Mouse (Mus musculus): ENCODE data around the gene Olfr680-ps1.
"Not testable (repeated sequence)": the region's sequence is repeated elsewhere in the genome, so short reads cannot be mapped to it uniquely, and the experiment has no call there.

Olfr680-ps1 gene

DNA sequence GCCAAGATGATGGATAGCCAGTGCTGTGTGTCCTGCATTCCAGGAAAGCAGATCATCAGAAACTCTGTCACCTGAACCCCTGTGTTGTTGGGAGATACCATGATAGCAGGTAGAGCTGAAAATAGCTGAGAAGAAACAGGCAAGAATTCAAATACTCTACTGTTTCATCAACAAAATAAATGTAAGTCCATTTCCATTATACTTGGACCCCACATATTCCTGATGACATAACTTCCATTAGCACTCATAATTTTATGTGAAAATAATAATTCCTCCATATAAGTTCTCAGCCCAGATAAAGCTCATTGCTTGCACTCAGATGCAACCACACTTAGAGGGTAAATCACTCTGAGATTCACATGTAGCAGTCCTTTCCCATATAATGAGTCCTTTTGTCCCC is at the start of gene Olfr680-ps1:
Olfr680-ps1 (minus strand) TSS at position 101 of the 400 bp plus-strand sequence.
- not testable (repeated sequence) for DNase-seq

DNA sequence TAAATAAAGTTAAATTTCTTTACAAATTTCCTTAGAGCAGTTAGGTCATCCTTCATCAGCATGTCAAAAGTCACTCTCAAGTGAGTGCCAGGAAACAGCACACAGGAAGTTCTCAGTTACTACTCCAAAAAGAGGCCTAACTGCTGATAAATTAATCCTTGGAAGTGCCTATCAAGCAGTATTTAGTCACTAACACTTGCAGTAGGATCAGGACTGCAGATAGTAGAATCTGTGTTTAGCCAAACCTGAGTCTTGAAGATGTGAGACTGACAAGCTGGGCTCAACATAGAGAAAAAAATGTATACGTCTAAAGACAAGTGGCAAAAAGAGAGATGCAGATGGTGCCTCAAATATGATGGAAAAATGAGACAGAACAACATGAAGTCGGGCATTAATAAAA is 48.7 kb upstream of the Olfr680-ps1 start:
- no peak for DNase-seq

DNA sequence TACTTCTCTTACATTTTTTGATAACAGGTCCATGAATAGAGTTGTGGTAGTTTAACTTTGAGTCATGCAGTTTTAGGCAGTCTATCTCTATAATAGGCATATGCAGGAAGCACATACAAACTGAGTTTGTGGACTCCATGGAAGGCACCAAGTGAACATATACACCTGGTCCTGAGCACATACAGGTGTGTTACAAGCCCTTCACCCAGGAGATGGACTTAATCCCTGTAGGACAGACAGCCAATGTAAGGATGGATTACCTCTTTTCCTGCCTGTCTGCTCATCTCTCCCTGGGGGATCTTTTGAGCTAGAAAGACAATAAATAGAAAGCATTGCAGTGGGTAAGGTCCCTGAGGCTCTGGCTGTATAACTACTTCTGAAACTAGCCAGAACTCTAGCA is 23.9 kb upstream of the Olfr680-ps1 start, which contains the start of gene Olfr681:
Olfr681 (plus strand) TSS at position 301 of the 400 bp plus-strand sequence.
- no peak for DNase-seq

DNA sequence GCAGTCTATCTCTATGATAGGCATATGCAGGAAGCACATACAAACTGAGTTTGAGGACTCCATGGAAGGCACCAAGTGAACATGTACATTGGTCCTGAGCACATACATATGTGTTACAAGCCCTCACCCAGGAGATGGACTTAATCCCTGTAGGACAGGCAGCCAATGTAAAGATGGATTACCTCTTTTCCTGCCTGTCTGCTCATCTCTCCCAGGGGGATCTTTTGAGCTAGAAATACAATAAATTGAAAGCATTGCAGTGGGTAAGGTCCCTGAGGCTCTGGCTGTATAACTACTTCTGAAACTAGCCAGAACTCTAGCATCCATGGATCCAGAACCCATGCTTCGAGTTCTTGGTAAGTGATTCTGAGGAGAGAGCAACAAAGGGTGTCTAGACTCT is 11.7 kb downstream of the Olfr680-ps1 start, which contains the start of gene Olfr679:
Olfr679 (plus strand) TSS at position 301 of the 400 bp plus-strand sequence.
- DNase-seq: no peak

DNA sequence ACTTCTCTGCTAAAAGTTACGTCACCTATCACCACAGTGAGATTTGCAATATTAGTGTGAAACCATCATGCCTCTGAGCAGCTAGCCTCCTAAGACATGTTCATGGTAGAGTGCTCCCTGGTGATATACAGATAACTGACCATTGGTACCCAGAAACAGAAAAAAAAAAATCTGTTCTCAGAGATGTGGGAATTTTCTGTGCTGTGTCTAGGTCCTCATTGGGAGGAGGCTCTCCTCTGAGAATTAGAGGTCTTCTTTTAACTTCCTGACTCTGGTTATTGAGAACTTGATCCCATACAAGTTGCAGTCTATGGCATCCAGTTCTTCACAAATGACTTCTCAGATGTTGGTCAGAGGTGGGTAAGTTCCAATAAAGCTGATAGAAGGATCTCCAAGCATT is 28.4 kb downstream of the Olfr680-ps1 start, which contains the start of gene Olfr678:
Olfr678 (plus strand) TSS at position 301 of the 400 bp plus-strand sequence.
- DNase-seq: no peak

DNA sequence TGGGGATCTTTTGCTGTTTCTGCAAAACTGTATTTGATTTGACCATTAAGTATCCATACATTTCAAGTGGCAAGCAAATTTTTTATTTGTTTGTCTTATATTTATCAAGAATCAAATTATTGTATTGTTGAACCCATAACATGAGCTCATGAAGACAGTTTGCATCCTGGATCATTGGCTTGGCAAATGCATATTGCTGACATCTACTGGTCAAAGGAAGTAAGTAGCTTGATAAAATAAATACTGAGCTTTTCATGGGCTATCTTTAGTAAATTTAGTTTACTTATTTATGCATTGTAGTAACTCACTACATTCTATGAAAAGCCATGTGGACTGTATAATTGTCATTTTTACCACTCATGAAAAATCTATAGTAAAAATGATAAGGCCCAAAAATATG is 33.7 kb downstream of the Olfr680-ps1 start:
- DNase-seq: no peak

Data from kidney, adult 11 months (tissue).